Mouse (Mus musculus): ENCODE results near the gene Olfr183.
"Not testable (repeated sequence)": the region's sequence is repeated elsewhere in the genome, so short reads cannot be mapped to it uniquely, and the experiment has no call there.

Olfr183 gene

GRCm38 (mm10) chr16:58995057-58995456 is at the start of gene Olfr183:
TSS of gene Olfr183 (plus strand) at chr16:58995357.
- in situ Hi-C loops (cut with MboI, MseI) = no loop called here

GRCm38 (mm10) chr16:59007146-59007545 is 12.0 kb downstream of the Olfr183 start:
- in situ Hi-C loops (cut with MboI, MseI) = loop anchor here (5.0 kb wide), 1 partner anchor 35 kb away; no protein-coding TSS in a partner anchor

- in situ Hi-C loops (cut with MboI, MseI) = no loop called here
Observed at GRCm38 (mm10) chr16:59013357-59014018, 18.3 kb downstream of the Olfr183 start.

GRCm38 (mm10) chr16:59030191-59030590 is 35.0 kb downstream of the Olfr183 start, which contains the start of gene Olfr186:
TSS of gene Olfr186 (minus strand) at chr16:59030291.
- in situ Hi-C loops (cut with MboI, MseI) = no loop called here

GRCm38 (mm10) chr16:59039710-59040109 is 44.6 kb downstream of the Olfr183 start, which contains the start of gene Olfr187:
TSS of gene Olfr187 (minus strand) at chr16:59039767.
- in situ Hi-C loops (cut with MboI, MseI) = no loop called here

- in situ Hi-C loops (cut with MboI, MseI) = no loop called here
Observed at GRCm38 (mm10) chr16:59045835-59046234, 50.7 kb downstream of the Olfr183 start.

- in situ Hi-C loops (cut with MboI, MseI) = no loop called here
Observed at GRCm38 (mm10) chr16:59047579-59047978, 52.4 kb downstream of the Olfr183 start.

- in situ Hi-C loops (cut with MboI, MseI) = no loop called here
Observed at GRCm38 (mm10) chr16:59048860-59049259, 53.7 kb downstream of the Olfr183 start.

GRCm38 (mm10) chr16:59049286-59049685 is 54.1 kb downstream of the Olfr183 start:
- in situ Hi-C loops (cut with MboI, MseI) = not testable (repeated sequence)

Measured in T-helper 1 cell (primary cell).